Comparison of ENCODE assay signal across 10 mouse cellular contexts in the genomic region with DNA sequence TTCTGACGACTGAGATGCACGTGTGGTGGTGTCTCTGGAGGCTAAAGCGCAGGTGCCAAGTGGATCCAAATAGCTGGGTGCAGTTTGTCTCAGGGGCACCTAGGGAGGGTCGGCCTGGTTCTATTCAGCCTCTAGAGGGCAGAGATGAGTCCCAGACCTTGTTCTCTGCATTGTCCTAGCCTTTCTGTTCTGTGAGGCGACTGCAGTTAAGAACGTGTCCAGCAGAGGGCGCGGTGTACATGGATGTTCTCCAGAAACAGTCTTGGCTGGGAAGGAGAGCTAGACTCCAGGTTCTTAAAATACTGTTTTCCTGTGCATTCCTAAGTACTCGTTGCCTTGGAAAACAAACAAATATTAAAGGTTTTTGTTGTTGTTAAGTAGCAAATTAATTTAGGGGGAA. TPM values are rescaled to one million over a fixed set of nuclear protein-coding genes. Genes with fewer than 3 reads are reported as not detected.
DNase-seq lines count a peak whose midpoint lies in the region; ATAC-seq lines count a peak whose summit lies in the region.
"Had no signal": no experiment of that assay in that cellular context is flagged by ENCODE, and none has a peak within 500 bp of the region (broad histone marks: within the 10 kb centered on the region; RNA-seq: fewer than 3 reads in every experiment).

No protein-coding gene starts in this region.

- DNase-seq in cerebellum, postnatal 10 days: peak; percentile 87 to 92
- DNase-seq in gastrocnemius, postnatal 10 days: peak; percentile 25
- peak; percentile 75 for DNase-seq in kidney, adult 11 months
- DNase-seq in left cerebral cortex, adult 11 months (ENCODE audit: low spot score): peak; percentile 51
- peak; percentile 89 for DNase-seq in lung, postnatal 36 days
- peak; percentile 44 to 51 for DNase-seq in spleen, adult 18-20 months

- peak; percentile 46 for ATAC-seq in activated CD4-positive, CD25-positive, alpha-beta regulatory T cell, adult 4 months

RNA-seq across cellular contexts. Expression of a gene that starts 1.9 kb away (rescaled TPM):
- polyA plus RNA-seq in activated CD4-positive, CD25-positive, alpha-beta regulatory T cell, adult 4 months (2017; shearing (Covaris generic)): not detected
- total RNA-seq in gastrocnemius, postnatal 10 days (2021): not detected
- total RNA-seq: megakaryocyte, adult 5-6 weeks had no signal
- polyA plus RNA-seq: forebrain, embryonic 15.5 days; intestine, embryonic 16.5 days had no signal

RNA-seq across cellular contexts. Expression of a gene that starts 27.7 kb away (rescaled TPM):
- polyA plus RNA-seq in activated CD4-positive, CD25-positive, alpha-beta regulatory T cell, adult 4 months (2017; shearing (Covaris generic)): not detected
- total RNA-seq in gastrocnemius, postnatal 10 days (2021): not detected
- total RNA-seq: megakaryocyte, adult 5-6 weeks had no signal
- polyA plus RNA-seq: forebrain, embryonic 15.5 days; intestine, embryonic 16.5 days had no signal

RNA-seq across cellular contexts. Expression of a gene that starts 43.4 kb away (rescaled TPM):
- polyA plus RNA-seq in activated CD4-positive, CD25-positive, alpha-beta regulatory T cell, adult 4 months (2017; shearing (Covaris generic)): not detected
- total RNA-seq in gastrocnemius, postnatal 10 days (2021): not detected
- total RNA-seq: megakaryocyte, adult 5-6 weeks had no signal
- polyA plus RNA-seq: forebrain, embryonic 15.5 days; intestine, embryonic 16.5 days had no signal

Comparison
In these comparisons a context has a peak if more than half of its experiments do, and no peak if none do; other contexts are left out.
1. Peak in every context shown above with its lines: DNase-seq and ATAC-seq.
2. DNase-seq: peak in every context shown above with its lines; median percentile 90 in cerebellum, postnatal 10 days; 89 in lung, postnatal 36 days; 75 in kidney, adult 11 months; 51 in left cerebral cortex, adult 11 months; 48 in spleen, adult 18-20 months; 25 in gastrocnemius, postnatal 10 days.